Mouse (Mus musculus): Measurements from ENCODE around the gene Ttll1. TPM values are rescaled to one million over a fixed set of nuclear protein-coding genes. Genes with fewer than 3 reads are reported as not detected.

Ttll1 gene
- total and polyA plus RNA-seq, 2 experiments = 1.0 to 2.1 TPM

DNA sequence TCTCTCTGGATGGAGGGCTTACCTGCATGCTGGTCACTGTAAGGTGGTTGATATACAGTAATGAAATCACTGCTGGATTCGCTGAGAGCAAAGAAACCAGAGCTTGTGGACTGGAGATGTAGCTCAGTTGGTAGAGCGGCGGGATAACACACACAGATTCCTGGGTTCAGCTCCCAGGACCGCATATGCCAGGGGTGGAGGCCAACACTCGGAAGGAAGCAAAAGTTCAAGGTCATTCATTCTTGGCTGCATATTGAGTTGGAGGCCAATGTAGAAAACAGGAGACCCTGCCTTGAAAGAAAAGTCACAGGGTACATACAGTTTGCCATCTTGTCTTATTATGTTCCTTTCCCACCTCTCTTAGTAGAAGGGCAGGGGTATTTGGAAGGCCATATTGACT lies 19.1 kb upstream of the Ttll1 start:
- no peaks in the 10 kb centered on the region; the same call in 1 of the 2 replicates for H3K36me3 ChIP-seq (ENCODE audit: control insufficient read depth, insufficient read depth, low read length)
- H3K4me1 ChIP-seq (ENCODE audit: control insufficient read depth, insufficient read depth, low read length) = peaks cover 35% of the 10 kb centered on the region
- H3K27ac ChIP-seq (replicated peaks; ENCODE audit: insufficient read depth, low read depth, low read length) = peak overlapping the region; percentile 88
- DNase-seq (ENCODE audit: extremely low read depth, low read depth, low spot score) = peak; percentile 66
- H3K9ac ChIP-seq (ENCODE audit: low read depth, low read length) = peak overlapping the region; percentile 19; the same call in 1 of the 2 replicates
- no peaks in the 10 kb centered on the region for H3K27me3 ChIP-seq (ENCODE audit: control insufficient read depth, insufficient read depth, low read length)
- H3K79me2 ChIP-seq (ENCODE audit: control insufficient read depth, insufficient read depth, low read length) = peaks cover 22% of the 10 kb centered on the region
- WGBS = 8% methylated on average over 5 of the region's 5 CpGs
- H3K4me3 ChIP-seq (ENCODE audit: insufficient read depth, low read depth, low read length) = no peak overlapping the region
- TF ChIP-seq POLR2A (IDR thresholded peaks at IDR 0.05; ENCODE audit: extremely low read depth, insufficient read depth, low read length) = no peak
- TF ChIP-seq CTCF (IDR thresholded peaks at IDR 0.05; ENCODE audit: low read depth, low read length) = no peak

GRCm38 (mm10) chr15:83528892-83529291 lies 18.2 kb upstream of the Ttll1 start:
- H3K4me1 ChIP-seq (ENCODE audit: control insufficient read depth, insufficient read depth, low read length) = peaks cover 41% of the 10 kb centered on the region
- 33% methylated on average over 4 of the region's 4 CpGs for WGBS
- H3K4me3 ChIP-seq (ENCODE audit: insufficient read depth, low read depth, low read length) = no peak overlapping the region
- peak overlapping the region; percentile 88 for H3K27ac ChIP-seq (replicated peaks; ENCODE audit: insufficient read depth, low read depth, low read length)
- DNase-seq (ENCODE audit: extremely low read depth, low read depth, low spot score) = peak; percentile 61
- no peak overlapping the region for H3K9ac ChIP-seq (ENCODE audit: low read depth, low read length)
- no peaks in the 10 kb centered on the region; the same call in 1 of the 2 replicates for H3K36me3 ChIP-seq (ENCODE audit: control insufficient read depth, insufficient read depth, low read length)
- TF ChIP-seq CTCF (IDR thresholded peaks at IDR 0.05; ENCODE audit: low read depth, low read length) (no peak), POLR2A (IDR thresholded peaks at IDR 0.05; ENCODE audit: extremely low read depth, insufficient read depth, low read length) (no peak)
- H3K79me2 ChIP-seq (ENCODE audit: control insufficient read depth, insufficient read depth, low read length) = peaks cover 21% of the 10 kb centered on the region
- H3K27me3 ChIP-seq (ENCODE audit: control insufficient read depth, insufficient read depth, low read length) = no peaks in the 10 kb centered on the region

DNA sequence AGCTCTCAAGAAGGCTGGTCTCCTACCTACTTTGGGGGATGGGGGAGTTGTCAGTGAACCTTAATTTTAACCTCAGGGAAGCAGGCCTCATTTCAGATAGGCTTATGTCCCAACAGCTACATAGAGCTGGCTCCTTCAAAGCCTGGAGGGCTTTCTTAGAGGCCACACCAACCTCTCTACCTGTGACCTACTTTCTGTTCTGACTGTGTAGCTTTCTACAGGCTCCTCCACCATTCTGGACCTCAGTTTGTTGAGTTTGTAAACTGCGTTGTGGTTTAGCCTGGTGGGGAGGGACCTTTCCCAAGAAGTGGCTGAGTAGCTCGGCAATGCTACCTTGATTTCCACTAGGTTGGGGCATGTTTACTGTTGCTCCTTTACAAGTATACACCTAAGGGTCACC lies 17.1 kb upstream of the Ttll1 start:
- no peak for TF ChIP-seq CTCF (IDR thresholded peaks at IDR 0.05; ENCODE audit: low read depth, low read length)
- TF ChIP-seq POLR2A (IDR thresholded peaks at IDR 0.05; ENCODE audit: extremely low read depth, insufficient read depth, low read length) = no peak
- peak; percentile 23 for DNase-seq (ENCODE audit: extremely low read depth, low read depth, low spot score)
- H3K36me3 ChIP-seq (ENCODE audit: control insufficient read depth, insufficient read depth, low read length) = no peaks in the 10 kb centered on the region
- H3K4me1 ChIP-seq (ENCODE audit: control insufficient read depth, insufficient read depth, low read length) = peaks cover 44% of the 10 kb centered on the region
- peak overlapping the region; percentile 76 for H3K4me3 ChIP-seq (ENCODE audit: insufficient read depth, low read depth, low read length)
- H3K27me3 ChIP-seq (ENCODE audit: control insufficient read depth, insufficient read depth, low read length) = no peaks in the 10 kb centered on the region
- peaks cover 12% of the 10 kb centered on the region for H3K79me2 ChIP-seq (ENCODE audit: control insufficient read depth, insufficient read depth, low read length)
- whole genome bisulfite sequencing = 29% methylated on average over 2 of the region's 2 CpGs
- peak overlapping the region; percentile 85; the same call in 1 of the 2 replicates for H3K9ac ChIP-seq (ENCODE audit: low read depth, low read length)
- H3K27ac ChIP-seq (replicated peaks; ENCODE audit: insufficient read depth, low read depth, low read length) = peak overlapping the region; percentile 30

DNA sequence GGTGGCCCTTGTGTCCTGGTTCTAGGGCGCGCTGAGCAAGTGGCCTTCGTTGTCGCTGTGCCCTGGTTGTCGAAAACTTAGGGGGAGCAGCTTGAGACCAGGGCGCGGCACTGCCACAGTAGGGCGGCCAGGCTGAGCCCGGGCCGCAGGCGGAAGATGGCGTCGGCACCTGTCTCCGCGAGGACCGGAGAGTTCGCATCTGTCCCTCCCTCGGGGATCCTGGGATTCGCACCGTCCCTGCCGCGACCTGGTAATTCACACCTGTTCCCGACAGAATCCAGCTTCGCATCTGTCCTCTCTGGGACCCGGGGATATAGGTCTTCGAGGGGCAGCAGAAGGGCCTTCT lies 16.4 kb upstream of the Ttll1 start:
- peak overlapping the region; percentile 76 for H3K4me3 ChIP-seq (ENCODE audit: insufficient read depth, low read depth, low read length)
- H3K27ac ChIP-seq (replicated peaks; ENCODE audit: insufficient read depth, low read depth, low read length) = peak overlapping the region; percentile 77
- TF ChIP-seq POLR2A (IDR thresholded peaks at IDR 0.05; ENCODE audit: extremely low read depth, insufficient read depth, low read length) (no peak), CTCF (IDR thresholded peaks at IDR 0.05; ENCODE audit: low read depth, low read length) (no peak)
- no peak for DNase-seq (ENCODE audit: extremely low read depth, low read depth, low spot score)
- WGBS = 4% methylated on average over 26 of the region's 26 CpGs
- no peaks in the 10 kb centered on the region for H3K36me3 ChIP-seq (ENCODE audit: control insufficient read depth, insufficient read depth, low read length)
- H3K27me3 ChIP-seq (ENCODE audit: control insufficient read depth, insufficient read depth, low read length) = no peaks in the 10 kb centered on the region
- H3K79me2 ChIP-seq (ENCODE audit: control insufficient read depth, insufficient read depth, low read length) = peaks cover 12% of the 10 kb centered on the region
- peak overlapping the region; percentile 85 for H3K9ac ChIP-seq (ENCODE audit: low read depth, low read length)
- peaks cover 42% of the 10 kb centered on the region for H3K4me1 ChIP-seq (ENCODE audit: control insufficient read depth, insufficient read depth, low read length)

DNA sequence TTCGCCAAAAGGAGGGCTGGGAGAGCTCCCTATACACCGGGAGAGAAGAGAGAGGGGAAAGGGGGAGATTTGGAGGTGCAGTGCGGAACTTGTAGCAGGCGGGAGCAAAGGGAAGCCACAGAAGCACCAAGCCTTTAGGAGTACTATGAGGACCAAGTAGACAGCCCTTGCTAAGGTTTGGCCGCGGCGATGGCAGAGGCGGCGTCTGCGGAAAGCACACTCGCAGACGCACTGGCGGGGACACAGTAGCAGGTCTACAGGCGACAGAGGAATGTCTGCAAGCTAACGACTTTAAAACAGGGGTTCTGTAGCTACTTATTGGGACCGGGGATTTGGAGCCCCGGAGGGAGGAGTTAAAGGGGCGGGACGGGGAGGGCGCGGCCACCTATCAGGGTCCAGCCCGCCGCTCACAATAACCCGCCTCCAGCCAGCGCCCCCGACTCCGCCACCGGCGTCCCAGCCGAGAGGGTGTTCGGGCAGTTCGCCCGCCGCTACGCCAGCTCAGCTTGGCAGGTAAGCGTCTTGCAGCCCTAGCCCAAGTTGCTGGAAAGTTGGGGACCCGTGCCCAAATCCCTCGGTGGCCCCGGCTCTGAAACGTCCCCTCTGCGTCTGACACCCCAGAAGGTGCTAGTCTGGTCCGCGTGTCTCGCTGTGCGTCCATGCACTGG lies 15.9 kb upstream of the Ttll1 start, which contains the start of gene Bik:
Gene Bik (plus strand): TSS at position 439 of the 668 bp plus-strand sequence.
- H3K79me2 ChIP-seq (ENCODE audit: control insufficient read depth, insufficient read depth, low read length) = peaks cover 12% of the 10 kb centered on the region
- DNase-seq (ENCODE audit: extremely low read depth, low read depth, low spot score) = peak; percentile 57
- no peaks in the 10 kb centered on the region for H3K36me3 ChIP-seq (ENCODE audit: control insufficient read depth, insufficient read depth, low read length)
- H3K27ac ChIP-seq (replicated peaks; ENCODE audit: insufficient read depth, low read depth, low read length) = peak within 1 kb of the TSS; percentile 77
- peak within 1 kb of the TSS; percentile 76 for H3K4me3 ChIP-seq (ENCODE audit: insufficient read depth, low read depth, low read length)
- no peaks in the 10 kb centered on the region for H3K27me3 ChIP-seq (ENCODE audit: control insufficient read depth, insufficient read depth, low read length)
- WGBS = under 1% methylated on average over 45 of the region's 45 CpGs
- TF ChIP-seq CTCF (IDR thresholded peaks at IDR 0.05; ENCODE audit: low read depth, low read length) (no peak), POLR2A (IDR thresholded peaks at IDR 0.05; ENCODE audit: extremely low read depth, insufficient read depth, low read length) (peak; percentile 89)
- H3K4me1 ChIP-seq (ENCODE audit: control insufficient read depth, insufficient read depth, low read length) = peaks cover 39% of the 10 kb centered on the region
- peak within 1 kb of the TSS; percentile 85 for H3K9ac ChIP-seq (ENCODE audit: low read depth, low read length)

- H3K9ac ChIP-seq (ENCODE audit: low read depth, low read length) = peak overlapping the region; percentile 33
- peak overlapping the region; percentile 88 for H3K27ac ChIP-seq (replicated peaks; ENCODE audit: insufficient read depth, low read depth, low read length)
These were observed 13.6 kb upstream of the Ttll1 start for GRCm38 (mm10) chr15:83524333-83524729.

More at GRCm38 (mm10) chr15:83524333-83524729, 13.6 kb upstream of the Ttll1 start:
- Histone ChIP-seq H3K4me3 (ENCODE audit: insufficient read depth, low read depth, low read length) (no peak overlapping the region), H3K27me3 (ENCODE audit: control insufficient read depth, insufficient read depth, low read length) (no peaks in the 10 kb centered on the region), H3K36me3 (ENCODE audit: control insufficient read depth, insufficient read depth, low read length) (no peaks in the 10 kb centered on the region), H3K79me2 (ENCODE audit: control insufficient read depth, insufficient read depth, low read length) (peaks cover 12% of the 10 kb centered on the region), H3K4me1 (ENCODE audit: control insufficient read depth, insufficient read depth, low read length) (peaks cover 24% of the 10 kb centered on the region)
- TF ChIP-seq POLR2A (IDR thresholded peaks at IDR 0.05; ENCODE audit: extremely low read depth, insufficient read depth, low read length) (no peak), CTCF (IDR thresholded peaks at IDR 0.05; ENCODE audit: low read depth, low read length) (no peak)
- no peak for DNase-seq (ENCODE audit: extremely low read depth, low read depth, low spot score)
- WGBS = 21% methylated on average over 3 of the region's 3 CpGs

Measured in liver, adult 2 months (tissue).